Mouse (Mus musculus) limb, embryonic 15.5 days (tissue): ENCODE data around the gene F3. TPM values are rescaled to one million over a fixed set of nuclear protein-coding genes. Genes with fewer than 3 reads are reported as not detected.
"Not testable (repeated sequence)": the region's sequence is repeated elsewhere in the genome, so short reads cannot be mapped to it uniquely, and the experiment has no call there.

Experiments
- ATAC-seq: fragments of 200-750 bp; cut with Nextera tagmentation; 2 replicates; pipeline ENCODE4 v1.8.0; 2017; ENCODE audit warnings: low read depth, moderate TSS enrichment; ENCODE audit not compliant: insufficient number of reproducible peaks, low FRiP score, low TSS enrichment
- H3K27ac ChIP-seq: fragments of 300-500 bp; sonication (generic); 2 replicates; pipeline ENCODE4 v1.5.1; 2015; ENCODE audit warnings: moderate library complexity, mild to moderate bottlenecking, inconsistent platforms
- H3K27me3 ChIP-seq: fragments of 300-500 bp; sonication (generic); 2 replicates; pipeline ENCODE4 v1.6.1; 2015; ENCODE audit warnings: inconsistent platforms
- H3K36me3 ChIP-seq: fragments of 300-500 bp; sonication (generic); 2 replicates; pipeline ENCODE4 v1.6.1; 2015; ENCODE audit warnings: inconsistent platforms
- H3K4me1 ChIP-seq: fragments of 300-500 bp; sonication (generic); 2 replicates; pipeline ENCODE4 v1.6.1; 2015; ENCODE audit warnings: inconsistent platforms
- H3K4me2 ChIP-seq: fragments of 300-500 bp; sonication (generic); 2 replicates; pipeline ENCODE4 v1.6.1; 2015; ENCODE audit warnings: mild to moderate bottlenecking, inconsistent platforms
- H3K4me3 ChIP-seq: fragments of 300-500 bp; sonication (generic); 2 replicates; pipeline ENCODE4 v1.5.1; 2015; ENCODE audit warnings: mild to moderate bottlenecking, inconsistent platforms
- H3K9ac ChIP-seq: fragments of 300-500 bp; sonication (generic); 2 replicates; pipeline ENCODE4 v1.6.1; 2015; ENCODE audit warnings: inconsistent platforms
- H3K9me3 ChIP-seq: fragments of 300-500 bp; sonication (generic); 2 replicates; pipeline ENCODE4 v1.6.1; 2016; ENCODE audit warnings: inconsistent platforms
- WGBS: fragments of 180-500 bp; shearing (Covaris S2); methylation state at CpG from one replicate; pipeline ENCODE4 v1.1.7; 2015; 5-methylcytosine and 5-hydroxymethylcytosine counted together
- polyA plus RNA-seq: library from polyadenylated mRNA; unstranded; fragments of >200 nt; fragmentation: Nextera tagmentation; extraction: Ambion mirVana; gene quantifications from 2 replicates; pipeline ENCODE4 v1.2.1, GENCODE M21; 2015

Gene F3
- polyA plus RNA-seq, 1 experiment from 2014 or later = 46.1 TPM

- not testable (repeated sequence) for H3K27me3 ChIP-seq, H3K4me3 ChIP-seq, H3K9me3 ChIP-seq, ATAC-seq, H3K4me2 ChIP-seq, H3K27ac ChIP-seq, H3K9ac ChIP-seq, H3K4me1 ChIP-seq
- peaks cover 11% of the 10 kb centered on the region for H3K36me3 ChIP-seq
- WGBS = 76% methylated on average over 10 of the region's 10 CpGs
Measured at GRCm38 (mm10) chr3:121754319-121755090, 31.2 kb downstream of the F3 start.

DNA sequence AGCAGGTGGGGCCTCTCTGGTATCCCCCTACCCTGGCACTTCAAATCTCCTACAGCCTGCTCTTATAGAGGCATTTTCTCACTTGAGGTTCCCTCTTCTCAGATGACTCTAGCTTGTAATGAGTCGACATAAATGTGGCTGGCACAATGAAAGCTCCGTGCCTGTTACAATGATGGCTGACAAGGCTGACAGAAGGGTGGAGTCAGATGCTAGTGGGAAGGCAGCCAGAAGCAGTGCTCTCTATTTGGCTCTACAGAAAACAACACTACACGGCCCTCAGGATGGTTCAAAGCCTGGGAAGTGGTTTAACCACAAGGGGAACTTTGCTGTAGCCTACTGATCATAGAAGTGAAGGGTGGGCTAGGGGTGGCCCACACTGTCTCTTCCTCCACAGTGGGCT, 31.8 kb downstream of the F3 start:
- ATAC-seq = no peak
- Histone ChIP-seq H3K9me3 (no peaks in the 10 kb centered on the region), H3K4me2 (no peak overlapping the region), H3K27me3 (no peaks in the 10 kb centered on the region), H3K4me3 (no peak overlapping the region), H3K4me1 (no peaks in the 10 kb centered on the region), H3K36me3 (peaks cover 13% of the 10 kb centered on the region), H3K9ac (no peak overlapping the region), H3K27ac (no peak overlapping the region)
- 39% methylated on average over 3 of the region's 3 CpGs for WGBS

GRCm38 (mm10) chr3:121758373-121758772, 35.0 kb downstream of the F3 start:
- Histone ChIP-seq H3K4me2 (no peak overlapping the region), H3K4me3 (no peak overlapping the region), H3K27ac (no peak overlapping the region), H3K27me3 (no peaks in the 10 kb centered on the region), H3K9ac (no peak overlapping the region), H3K9me3 (no peaks in the 10 kb centered on the region), H3K4me1 (no peaks in the 10 kb centered on the region), H3K36me3 (peaks cover 25% of the 10 kb centered on the region)
- ATAC-seq = no peak
- WGBS = 51% methylated on average over 7 of the region's 7 CpGs

GRCm38 (mm10) chr3:121762056-121762852, 38.9 kb downstream of the F3 start:
- Histone ChIP-seq H3K36me3 (peaks cover 51% of the 10 kb centered on the region), H3K9ac (no peak overlapping the region), H3K4me2 (no peak overlapping the region), H3K27ac (no peak overlapping the region), H3K9me3 (no peaks in the 10 kb centered on the region), H3K27me3 (no peaks in the 10 kb centered on the region), H3K4me3 (no peak overlapping the region), H3K4me1 (no peaks in the 10 kb centered on the region)
- no peak for ATAC-seq
- 61% methylated on average over 4 of the region's 4 CpGs for WGBS

DNA sequence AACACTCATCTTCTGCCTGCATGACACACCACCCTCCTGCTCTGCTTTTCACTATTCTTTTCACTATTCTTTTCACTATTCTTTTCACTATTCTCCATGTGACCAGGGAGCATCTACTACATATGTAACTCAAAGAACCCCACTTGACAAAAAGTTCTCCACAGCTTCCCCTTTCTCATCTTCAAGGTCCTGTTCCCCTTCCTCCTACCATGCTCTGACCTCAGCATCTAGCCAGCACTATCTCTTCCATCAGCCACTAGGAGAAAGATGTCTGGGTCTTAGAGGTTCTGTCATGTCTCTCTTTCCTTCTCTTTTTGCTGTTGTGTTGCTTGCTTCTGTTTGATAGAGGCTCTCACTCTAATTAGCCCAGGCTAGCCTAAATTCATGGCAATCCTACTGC, 42.7 kb downstream of the F3 start:
- Histone ChIP-seq H3K27ac (no peak overlapping the region), H3K9ac (no peak overlapping the region), H3K4me2 (no peak overlapping the region), H3K4me1 (no peaks in the 10 kb centered on the region), H3K4me3 (no peak overlapping the region), H3K36me3 (peaks cover 60% of the 10 kb centered on the region), H3K9me3 (no peaks in the 10 kb centered on the region), H3K27me3 (no peaks in the 10 kb centered on the region)
- ATAC-seq = no peak

GRCm38 (mm10) chr3:121766818-121767217, 43.5 kb downstream of the F3 start:
- Histone ChIP-seq H3K4me1 (no peaks in the 10 kb centered on the region), H3K4me2 (no peak overlapping the region), H3K9ac (no peak overlapping the region), H3K36me3 (peaks cover 64% of the 10 kb centered on the region), H3K27me3 (no peaks in the 10 kb centered on the region), H3K27ac (no peak overlapping the region), H3K9me3 (no peaks in the 10 kb centered on the region), H3K4me3 (no peak overlapping the region)
- ATAC-seq = no peak
- 85% methylated on average over 5 of the region's 5 CpGs for WGBS

GRCm38 (mm10) chr3:121768770-121769169, 45.4 kb downstream of the F3 start:
- H3K4me2 ChIP-seq = no peak overlapping the region
- H3K9me3 ChIP-seq = no peaks in the 10 kb centered on the region
- no peak overlapping the region for H3K27ac ChIP-seq
- 97% methylated on average over 3 of the region's 3 CpGs for WGBS
- H3K36me3 ChIP-seq = peaks cover 61% of the 10 kb centered on the region
- H3K27me3 ChIP-seq = no peaks in the 10 kb centered on the region
- no peak overlapping the region for H3K9ac ChIP-seq
- ATAC-seq = no peak
- no peaks in the 10 kb centered on the region for H3K4me1 ChIP-seq
- no peak overlapping the region for H3K4me3 ChIP-seq

GRCm38 (mm10) chr3:121773336-121773735, 50.0 kb downstream of the F3 start:
- not testable (repeated sequence) for H3K9ac ChIP-seq, H3K4me3 ChIP-seq, H3K27ac ChIP-seq, H3K9me3 ChIP-seq, ATAC-seq, H3K4me1 ChIP-seq, H3K27me3 ChIP-seq, H3K4me2 ChIP-seq
- 90% methylated on average over 4 of the region's 4 CpGs for WGBS
- peaks cover 46% of the 10 kb centered on the region for H3K36me3 ChIP-seq

GRCm38 (mm10) chr3:121777943-121778342, 54.6 kb downstream of the F3 start:
- H3K4me1 ChIP-seq = peaks cover 7% of the 10 kb centered on the region; the same call in 1 of the 2 replicates
- ATAC-seq = peak; percentile 74
- no peak overlapping the region for H3K9ac ChIP-seq
- 21% methylated on average over 7 of the region's 7 CpGs for WGBS
- no peaks in the 10 kb centered on the region for H3K27me3 ChIP-seq
- H3K9me3 ChIP-seq = no peaks in the 10 kb centered on the region
- no peak overlapping the region for H3K4me2 ChIP-seq
- H3K36me3 ChIP-seq = peaks cover 21% of the 10 kb centered on the region
- H3K4me3 ChIP-seq = no peak overlapping the region
- H3K27ac ChIP-seq = no peak overlapping the region

DNA sequence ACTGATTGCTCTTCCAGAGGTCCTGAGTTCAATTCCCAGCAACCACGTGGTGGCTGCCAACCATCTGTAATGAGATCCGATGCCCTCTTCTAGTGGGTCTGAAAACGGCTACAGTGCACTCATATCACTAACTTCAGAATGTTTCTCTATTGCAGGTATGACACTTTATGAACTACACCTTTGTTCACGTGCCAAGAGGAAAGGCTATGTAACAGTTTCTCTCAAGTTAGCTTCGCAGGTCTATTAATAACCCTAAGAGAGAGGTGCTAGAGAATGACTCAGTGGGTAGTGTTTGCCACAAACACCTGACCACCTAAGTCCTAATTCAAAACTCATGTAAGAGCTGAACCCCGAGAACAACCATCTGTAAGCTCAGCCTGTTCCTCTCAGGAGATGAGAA, 59.7 kb downstream of the F3 start:
- no peaks in the 10 kb centered on the region for H3K9me3 ChIP-seq
- H3K27me3 ChIP-seq = no peaks in the 10 kb centered on the region
- 72% methylated on average over 6 of the region's 6 CpGs for WGBS
- no peak for ATAC-seq
- no peak overlapping the region for H3K4me2 ChIP-seq
- H3K4me3 ChIP-seq = no peak overlapping the region
- no peak overlapping the region for H3K27ac ChIP-seq
- H3K9ac ChIP-seq = no peak overlapping the region
- 0 out of 2 replicates have a peak, but pooled peaks cover 4% of the 10 kb centered on the region for H3K36me3 ChIP-seq
- peaks cover 5% of the 10 kb centered on the region; the same call in 1 of the 2 replicates for H3K4me1 ChIP-seq
